Mouse (Mus musculus) cerebellum, adult 2 months (tissue): ENCODE measurements around the gene Hc.

Source experiments
- CTCF ChIP-seq: fragments of 200-500 bp; IDR thresholded peaks from 2 replicates; pipeline ENCODE4 v1.5.1; 2011; ENCODE audit warnings: low read depth, mild to moderate bottlenecking, control low read depth, low read length, moderate library complexity, borderline replicate concordance; ENCODE audit not compliant: insufficient read depth
- POLR2A ChIP-seq: fragments of 200-500 bp; IDR thresholded peaks from 2 replicates; pipeline ENCODE4 v1.6.1; 2011; ENCODE audit warnings: low read length, control low read depth, borderline replicate concordance; ENCODE audit not compliant: insufficient read depth

DNA sequence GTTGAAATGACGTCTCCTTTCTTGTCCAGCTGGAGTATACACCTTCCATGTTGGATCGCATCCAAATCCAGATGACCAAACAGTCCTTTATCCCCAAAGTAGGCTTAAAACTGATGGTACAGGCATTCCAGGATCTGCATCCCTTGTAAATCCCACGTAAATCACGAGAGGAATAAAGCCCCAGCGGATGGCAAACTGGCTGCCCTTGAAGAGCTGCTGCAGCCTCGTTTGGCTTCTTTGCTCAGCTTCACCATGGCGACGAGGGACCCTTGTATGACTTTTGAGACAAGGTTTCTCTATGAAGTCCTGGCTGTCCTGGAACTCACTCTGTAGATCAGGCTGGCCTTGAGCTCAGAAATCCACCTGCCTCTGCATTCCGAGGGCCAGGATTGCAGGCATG is 96.6 kb downstream of the Hc start:
- TF ChIP-seq CTCF, result no peak
- no peak for TF ChIP-seq POLR2A
